Mouse (Mus musculus): ENCODE data around the gene Efcab2. TPM values are rescaled to one million over a fixed set of nuclear protein-coding genes. Genes with fewer than 3 reads are reported as not detected.
A peak's percentile ranks its signal among the peaks of the same experiment; 100 is the strongest.
"Not testable (repeated sequence)": the region's sequence is repeated elsewhere in the genome, so short reads cannot be mapped to it uniquely, and the experiment has no call there.

Gene Efcab2
- polyA plus RNA-seq, 1 experiment from 2014 or later: 8.3 TPM

GRCm38 (mm10) chr1:178406765-178407645 lies 1.1 kb downstream of the Efcab2 start:
- Histone ChIP-seq H3K4me1 (no peaks in the 10 kb centered on the region), H3K4me2 (replicated peaks) (peak overlapping the region; percentile 67), H3K27me3 (replicated peaks) (no peaks in the 10 kb centered on the region), H3K9me3 (no peaks in the 10 kb centered on the region), H3K4me3 (peak overlapping the region; percentile 66), H3K27ac (peak overlapping the region; percentile 100), H3K9ac (peak overlapping the region; percentile 93), H3K36me3 (no peaks in the 10 kb centered on the region)
- ATAC-seq (ENCODE audit: low FRiP score, low read depth): peak; percentile 38
- 61% methylated on average over 12 of the region's 12 CpGs for WGBS

DNA sequence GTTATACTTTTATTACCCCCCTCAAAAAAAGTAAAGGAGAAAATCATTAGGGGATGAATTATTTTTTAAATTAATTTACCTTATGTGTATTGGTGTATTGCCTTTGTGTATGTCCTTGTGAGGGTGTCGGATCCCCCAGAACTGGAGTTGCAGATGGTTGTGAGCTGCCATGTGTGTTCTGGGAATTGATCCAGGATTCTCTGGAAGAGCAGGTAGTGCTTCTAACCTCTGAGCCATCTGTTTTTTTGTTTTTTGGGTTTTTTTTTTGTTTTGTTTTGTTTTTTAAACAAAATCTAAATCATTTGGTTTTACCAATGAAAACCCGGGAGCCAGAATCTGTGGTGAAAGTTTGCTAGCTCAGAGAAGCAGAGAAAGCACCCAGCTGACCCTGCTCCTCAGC lies 1.8 kb downstream of the Efcab2 start:
- Histone ChIP-seq H3K4me3 (no peak overlapping the region), H3K9ac (no peak overlapping the region), H3K36me3 (no peaks in the 10 kb centered on the region), H3K9me3 (no peaks in the 10 kb centered on the region), H3K4me2 (replicated peaks) (no peak overlapping the region), H3K27me3 (replicated peaks) (no peaks in the 10 kb centered on the region), H3K4me1 (no peaks in the 10 kb centered on the region), H3K27ac (no peak overlapping the region)
- ATAC-seq (ENCODE audit: low FRiP score, low read depth): no peak
- WGBS: 81% methylated on average over 2 of the region's 2 CpGs

GRCm38 (mm10) chr1:178408901-178409361 lies 3.0 kb downstream of the Efcab2 start:
- H3K4me2 ChIP-seq (replicated peaks): no peak overlapping the region
- 75% methylated on average over 4 of the region's 4 CpGs for WGBS
- H3K4me3 ChIP-seq: no peak overlapping the region
- no peaks in the 10 kb centered on the region for H3K36me3 ChIP-seq
- H3K9ac ChIP-seq: no peak overlapping the region
- no peak overlapping the region for H3K27ac ChIP-seq
- no peaks in the 10 kb centered on the region for H3K4me1 ChIP-seq
- H3K9me3 ChIP-seq: no peaks in the 10 kb centered on the region
- ATAC-seq (ENCODE audit: low FRiP score, low read depth): no peak
- H3K27me3 ChIP-seq (replicated peaks): no peaks in the 10 kb centered on the region

DNA sequence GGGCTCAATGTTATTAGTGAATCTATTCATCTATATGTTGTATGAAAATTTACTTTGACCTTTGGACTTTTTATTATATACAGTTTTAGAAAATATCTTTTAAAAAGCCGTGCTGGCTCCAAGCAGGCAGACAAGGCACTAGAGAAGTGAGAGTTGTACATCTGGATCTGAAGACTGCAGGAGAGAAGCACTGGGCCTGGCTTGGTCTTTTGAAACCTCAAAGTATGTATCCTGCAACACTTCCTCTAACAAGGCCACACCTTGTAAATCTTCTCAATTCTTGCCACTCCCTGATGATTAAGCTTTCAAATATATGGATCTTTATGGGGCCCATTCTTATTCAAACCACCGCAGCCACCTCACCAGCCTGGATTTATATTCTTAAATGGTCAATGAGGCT lies 7.5 kb downstream of the Efcab2 start:
- not testable (repeated sequence) for H3K4me3 ChIP-seq; ATAC-seq (ENCODE audit: low FRiP score, low read depth); H3K9ac ChIP-seq; H3K27ac ChIP-seq; H3K4me2 ChIP-seq (replicated peaks); H3K27me3 ChIP-seq (replicated peaks); H3K9me3 ChIP-seq; H3K36me3 ChIP-seq; H3K4me1 ChIP-seq
- 87% methylated on average over 2 of the region's 2 CpGs for WGBS

DNA sequence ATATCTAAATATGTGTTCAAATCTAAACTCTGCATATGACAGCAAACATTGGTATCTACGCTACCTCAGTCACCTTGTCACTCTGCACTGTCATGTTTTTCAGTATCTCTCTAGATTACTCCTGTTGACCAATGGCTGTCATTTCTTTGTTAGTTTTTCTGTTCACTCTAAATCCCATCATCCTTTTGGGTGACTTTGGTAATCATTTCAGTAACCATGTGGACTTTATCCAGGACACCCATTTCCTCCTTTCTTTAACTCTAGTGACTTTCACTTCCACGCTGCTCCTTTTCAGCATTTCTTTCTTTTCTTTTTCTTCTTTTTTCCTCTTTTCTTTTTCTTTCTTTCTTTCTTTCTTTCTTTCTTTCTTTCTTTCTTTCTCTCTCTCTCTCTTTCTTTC lies 13.7 kb downstream of the Efcab2 start:
- no peak overlapping the region for H3K4me2 ChIP-seq (replicated peaks)

DNA sequence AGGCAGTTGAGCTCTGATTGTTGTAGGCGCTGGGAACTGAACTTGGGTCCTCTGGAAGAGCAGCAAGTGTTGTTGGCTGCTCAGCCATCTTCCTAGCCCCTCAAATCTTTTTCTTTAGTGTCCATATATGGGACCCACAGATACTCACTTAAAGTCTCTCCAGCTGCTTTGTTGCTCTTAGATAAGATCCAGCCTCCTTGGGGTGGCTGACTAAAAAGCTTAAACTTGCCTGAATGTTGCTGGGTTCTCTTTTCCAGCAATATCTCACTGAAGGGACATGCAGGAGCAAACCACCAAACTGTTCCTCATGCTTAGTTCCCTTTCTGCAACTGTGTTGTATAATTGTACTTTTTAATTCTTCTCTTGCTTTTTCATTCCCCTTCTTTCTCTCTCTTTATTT lies 17.8 kb downstream of the Efcab2 start:
- no peak overlapping the region for H3K9ac ChIP-seq
- H3K27me3 ChIP-seq (replicated peaks): no peaks in the 10 kb centered on the region
- 93% methylated on average over 1 of the region's 1 CpGs for WGBS
- H3K4me1 ChIP-seq: no peaks in the 10 kb centered on the region
- no peak overlapping the region for H3K4me2 ChIP-seq (replicated peaks)
- ATAC-seq (ENCODE audit: low FRiP score, low read depth): no peak
- no peak overlapping the region for H3K27ac ChIP-seq
- no peak overlapping the region for H3K4me3 ChIP-seq
- no peaks in the 10 kb centered on the region for H3K9me3 ChIP-seq
- no peaks in the 10 kb centered on the region for H3K36me3 ChIP-seq

More for the DNA sequence above, 13.7 kb downstream of the Efcab2 start:
- ATAC-seq (ENCODE audit: low FRiP score, low read depth): no peak
- WGBS: 92% methylated on average over 2 of the region's 2 CpGs
- no peak overlapping the region for H3K4me3 ChIP-seq
- H3K27ac ChIP-seq: no peak overlapping the region
- H3K36me3 ChIP-seq: no peaks in the 10 kb centered on the region
- no peaks in the 10 kb centered on the region for H3K27me3 ChIP-seq (replicated peaks)
- H3K9ac ChIP-seq: no peak overlapping the region
- H3K9me3 ChIP-seq: no peaks in the 10 kb centered on the region
- H3K4me1 ChIP-seq: no peaks in the 10 kb centered on the region

DNA sequence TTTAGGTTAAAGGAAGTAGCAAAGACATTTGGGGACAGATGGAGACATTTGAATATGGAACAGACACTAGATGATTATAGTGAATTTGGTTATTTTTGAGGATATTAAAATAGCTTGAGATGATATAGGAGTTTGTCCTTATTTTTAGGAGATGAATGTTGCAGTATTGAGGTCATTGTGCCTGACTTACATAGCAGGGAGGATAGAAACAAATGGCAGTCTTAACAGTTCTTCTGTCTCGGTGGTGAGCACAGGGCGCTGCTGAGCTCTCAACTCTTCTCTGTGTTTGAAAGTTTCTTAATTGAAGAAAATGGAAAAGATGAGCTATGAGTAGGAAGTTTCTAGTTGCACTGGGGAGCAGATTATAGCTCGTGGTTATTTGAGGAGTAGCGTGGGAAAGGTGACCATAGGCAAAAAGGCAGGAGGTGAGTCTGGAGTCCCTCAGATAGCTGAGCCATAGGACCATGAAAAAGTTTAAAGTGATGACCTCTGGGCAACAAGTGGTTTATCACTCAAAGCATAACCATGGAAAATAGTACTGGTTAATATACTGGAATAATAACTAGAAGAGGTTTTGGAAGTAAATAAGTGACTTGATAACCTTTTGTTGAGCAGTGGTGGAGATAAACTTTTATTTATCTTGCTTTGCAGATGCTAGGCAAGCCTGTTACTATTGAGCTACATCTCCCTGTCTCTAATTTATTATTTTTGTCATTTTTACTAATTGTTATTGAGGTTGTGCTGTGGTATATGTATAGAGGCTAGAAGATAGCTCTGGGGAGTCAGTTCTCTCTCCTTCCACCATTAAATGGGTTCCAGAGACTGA lies 25.9 kb downstream of the Efcab2 start:
- H3K9ac ChIP-seq: no peak overlapping the region
- H3K4me3 ChIP-seq: no peak overlapping the region
- ATAC-seq (ENCODE audit: low FRiP score, low read depth): no peak
- no peaks in the 10 kb centered on the region for H3K4me1 ChIP-seq
- H3K4me2 ChIP-seq (replicated peaks): no peak overlapping the region
- H3K27me3 ChIP-seq (replicated peaks): no peaks in the 10 kb centered on the region
- H3K27ac ChIP-seq: no peak overlapping the region
- H3K36me3 ChIP-seq: no peaks in the 10 kb centered on the region
- WGBS: 85% methylated on average over 4 of the region's 4 CpGs
- no peaks in the 10 kb centered on the region for H3K9me3 ChIP-seq

DNA sequence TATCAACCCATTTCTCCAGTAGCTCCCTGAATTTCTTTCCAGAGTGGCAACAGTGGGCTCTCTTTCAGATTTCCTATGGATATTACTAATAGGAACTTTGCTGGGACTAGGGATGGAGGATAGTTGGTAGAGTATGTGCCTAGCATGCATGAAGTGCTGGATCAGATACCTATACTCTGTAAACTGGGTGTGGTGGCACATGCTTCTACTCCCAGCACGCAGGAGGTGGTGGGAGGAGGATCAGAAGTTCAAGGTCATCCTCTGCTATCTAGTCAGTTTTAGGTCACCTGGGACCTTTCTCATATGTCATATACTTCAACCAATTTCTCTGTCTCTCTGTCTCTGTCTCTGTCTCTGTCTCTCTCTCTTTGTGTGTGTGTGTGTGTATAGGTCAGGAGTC lies 27.7 kb downstream of the Efcab2 start:
- Histone ChIP-seq H3K27ac (no peak overlapping the region), H3K27me3 (replicated peaks) (no peaks in the 10 kb centered on the region), H3K4me2 (replicated peaks) (no peak overlapping the region), H3K9ac (no peak overlapping the region), H3K9me3 (no peaks in the 10 kb centered on the region), H3K4me1 (no peaks in the 10 kb centered on the region), H3K36me3 (no peaks in the 10 kb centered on the region), H3K4me3 (no peak overlapping the region)
- 85% methylated on average over 1 of the region's 1 CpGs for WGBS
- ATAC-seq (ENCODE audit: low FRiP score, low read depth): no peak

DNA sequence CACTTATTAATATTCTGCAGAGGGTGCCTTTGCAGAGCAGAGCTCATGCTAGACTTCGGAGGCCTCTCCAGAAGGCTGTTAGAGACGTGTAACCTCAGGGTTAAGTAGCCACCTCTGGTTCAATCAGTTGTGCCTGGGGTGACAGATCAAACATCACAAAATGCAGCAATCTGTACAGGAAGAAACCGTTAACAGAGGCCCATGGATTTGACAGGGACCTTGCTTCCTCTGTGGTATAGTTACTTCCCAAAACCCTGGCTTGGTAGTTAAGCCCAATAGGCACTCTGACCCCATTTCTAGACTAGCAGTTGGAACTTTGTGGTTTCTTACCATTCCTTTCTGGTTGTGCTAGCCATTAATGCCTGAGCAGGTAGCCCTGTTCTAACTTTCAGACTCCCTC lies 38.5 kb downstream of the Efcab2 start:
- Histone ChIP-seq H3K9me3 (no peaks in the 10 kb centered on the region), H3K4me3 (no peak overlapping the region), H3K4me2 (replicated peaks) (no peak overlapping the region), H3K27me3 (replicated peaks) (no peaks in the 10 kb centered on the region), H3K9ac (no peak overlapping the region), H3K36me3 (no peaks in the 10 kb centered on the region), H3K27ac (no peak overlapping the region), H3K4me1 (no peaks in the 10 kb centered on the region)
- WGBS: 68% methylated on average over 3 of the region's 3 CpGs
- no peak for ATAC-seq (ENCODE audit: low FRiP score, low read depth)

GRCm38 (mm10) chr1:178447036-178447435 lies 41.2 kb downstream of the Efcab2 start:
- H3K9me3 ChIP-seq: no peaks in the 10 kb centered on the region
- no peak overlapping the region for H3K27ac ChIP-seq
- H3K36me3 ChIP-seq: no peaks in the 10 kb centered on the region
- H3K27me3 ChIP-seq (replicated peaks): no peaks in the 10 kb centered on the region
- H3K4me1 ChIP-seq: no peaks in the 10 kb centered on the region
- WGBS: 93% methylated on average over 1 of the region's 1 CpGs
- H3K4me2 ChIP-seq (replicated peaks): no peak overlapping the region
- no peak overlapping the region for H3K4me3 ChIP-seq
- no peak for ATAC-seq (ENCODE audit: low FRiP score, low read depth)
- H3K9ac ChIP-seq: no peak overlapping the region

GRCm38 (mm10) chr1:178448271-178448744 lies 42.4 kb downstream of the Efcab2 start:
- 73% methylated on average over 6 of the region's 6 CpGs for WGBS
- ATAC-seq (ENCODE audit: low FRiP score, low read depth): no peak
- H3K9ac ChIP-seq: no peak overlapping the region

DNA sequence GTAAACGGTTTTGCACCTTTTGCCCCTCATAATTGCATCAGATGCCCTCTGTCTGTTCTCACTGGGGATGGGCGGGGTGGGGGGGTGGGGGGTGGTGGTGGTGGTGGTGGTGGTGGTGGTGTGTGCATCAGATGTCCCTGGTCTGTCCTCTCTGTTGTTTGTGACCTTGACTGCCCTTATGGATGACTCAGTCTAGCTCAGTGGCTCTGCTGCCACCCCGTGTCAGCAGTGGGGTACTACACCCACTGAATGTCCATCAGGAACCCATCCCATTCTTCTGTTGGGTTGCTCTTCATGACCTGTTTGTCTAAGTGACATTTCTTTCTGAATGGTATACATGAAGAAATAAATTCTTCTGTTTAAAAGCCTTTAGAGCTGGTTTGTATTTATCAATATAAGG lies 43.3 kb downstream of the Efcab2 start:
- Histone ChIP-seq H3K27ac (no peak overlapping the region), H3K4me2 (replicated peaks) (no peak overlapping the region), H3K36me3 (no peaks in the 10 kb centered on the region), H3K4me3 (no peak overlapping the region), H3K4me1 (no peaks in the 10 kb centered on the region), H3K27me3 (replicated peaks) (no peaks in the 10 kb centered on the region), H3K9ac (no peak overlapping the region), H3K9me3 (no peaks in the 10 kb centered on the region)
- ATAC-seq (ENCODE audit: low FRiP score, low read depth): peak; percentile 70; the same call in 1 of the 2 replicates
- WGBS: 27% methylated on average over 3 of the region's 3 CpGs

More at GRCm38 (mm10) chr1:178448271-178448744, 42.4 kb downstream of the Efcab2 start:
- Histone ChIP-seq H3K4me3 (no peak overlapping the region), H3K36me3 (no peaks in the 10 kb centered on the region), H3K27me3 (replicated peaks) (no peaks in the 10 kb centered on the region), H3K4me2 (replicated peaks) (no peak overlapping the region), H3K4me1 (no peaks in the 10 kb centered on the region), H3K27ac (no peak overlapping the region), H3K9me3 (no peaks in the 10 kb centered on the region)

Measured in neural tube, embryonic 12.5 days (tissue).